Mouse (Mus musculus): ENCODE measurements around the gene Nos1ap. TPM values are rescaled to one million over a fixed set of nuclear protein-coding genes. Genes with fewer than 3 reads are reported as not detected.
A peak's percentile ranks its signal among the peaks of the same experiment; 100 is the strongest.

The Nos1ap gene
- polyA plus RNA-seq, 1 experiment from 2014 or later = 19.1 TPM

GRCm38 (mm10) chr1:170504378-170504777 is 85.3 kb downstream of the Nos1ap start:
- Histone ChIP-seq H3K36me3 (ENCODE audit: control insufficient read depth, insufficient read depth, low read length) (no peaks in the 10 kb centered on the region), H3K4me3 (ENCODE audit: low read depth, low read length) (no peak overlapping the region), H3K27ac (ENCODE audit: low read depth, low read length) (no peak overlapping the region), H3K27me3 (ENCODE audit: control insufficient read depth, insufficient read depth, low read length) (no peaks in the 10 kb centered on the region), H3K4me2 (ENCODE audit: low read depth, low read length) (no peak overlapping the region), H3K9me3 (ENCODE audit: control insufficient read depth, low read length) (no peaks in the 10 kb centered on the region), H3K4me1 (ENCODE audit: control insufficient read depth, insufficient read depth, low read length) (peaks cover 21% of the 10 kb centered on the region), H3K9ac (replicated peaks; ENCODE audit: low read depth, low read length) (no peak overlapping the region)
- no peak for ATAC-seq (ENCODE audit: low read depth)
- 83% methylated on average over 4 of the region's 4 CpGs for WGBS

DNA sequence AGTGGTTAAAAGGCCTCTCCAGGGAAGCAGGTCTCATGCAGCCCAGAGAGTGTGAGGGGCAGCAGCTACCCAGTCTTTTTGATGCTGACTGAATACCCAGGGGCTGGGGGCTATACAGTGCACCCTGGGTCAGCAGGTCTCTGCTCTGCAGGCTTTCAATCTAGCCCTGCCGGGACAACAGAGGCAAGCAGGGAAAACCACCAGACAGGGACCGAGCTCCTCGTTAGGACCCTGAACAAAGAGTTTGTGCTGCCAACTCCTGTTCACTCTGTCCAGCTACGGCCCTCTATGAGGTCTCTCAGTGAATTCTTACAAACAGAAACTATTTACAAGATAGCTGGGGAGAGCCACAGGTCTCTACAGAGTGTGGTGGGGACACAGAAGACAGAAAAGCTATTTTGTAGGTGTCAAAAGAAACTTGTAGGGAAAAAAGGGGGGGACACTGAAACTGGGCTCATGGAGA is 86.4 kb downstream of the Nos1ap start:
- no peak overlapping the region for H3K4me2 ChIP-seq (ENCODE audit: low read depth, low read length)
- H3K9ac ChIP-seq (replicated peaks; ENCODE audit: low read depth, low read length) = no peak overlapping the region
- H3K27me3 ChIP-seq (ENCODE audit: control insufficient read depth, insufficient read depth, low read length) = no peaks in the 10 kb centered on the region
- no peaks in the 10 kb centered on the region for H3K36me3 ChIP-seq (ENCODE audit: control insufficient read depth, insufficient read depth, low read length)
- H3K4me1 ChIP-seq (ENCODE audit: control insufficient read depth, insufficient read depth, low read length) = peaks cover 21% of the 10 kb centered on the region
- 19% methylated on average over 4 of the region's 4 CpGs for WGBS
- H3K4me3 ChIP-seq (ENCODE audit: low read depth, low read length) = no peak overlapping the region
- ATAC-seq (ENCODE audit: low read depth) = peak; percentile 28; the same call in 1 of the 2 replicates
- H3K9me3 ChIP-seq (ENCODE audit: control insufficient read depth, low read length) = no peaks in the 10 kb centered on the region
- no peak overlapping the region for H3K27ac ChIP-seq (ENCODE audit: low read depth, low read length)

DNA sequence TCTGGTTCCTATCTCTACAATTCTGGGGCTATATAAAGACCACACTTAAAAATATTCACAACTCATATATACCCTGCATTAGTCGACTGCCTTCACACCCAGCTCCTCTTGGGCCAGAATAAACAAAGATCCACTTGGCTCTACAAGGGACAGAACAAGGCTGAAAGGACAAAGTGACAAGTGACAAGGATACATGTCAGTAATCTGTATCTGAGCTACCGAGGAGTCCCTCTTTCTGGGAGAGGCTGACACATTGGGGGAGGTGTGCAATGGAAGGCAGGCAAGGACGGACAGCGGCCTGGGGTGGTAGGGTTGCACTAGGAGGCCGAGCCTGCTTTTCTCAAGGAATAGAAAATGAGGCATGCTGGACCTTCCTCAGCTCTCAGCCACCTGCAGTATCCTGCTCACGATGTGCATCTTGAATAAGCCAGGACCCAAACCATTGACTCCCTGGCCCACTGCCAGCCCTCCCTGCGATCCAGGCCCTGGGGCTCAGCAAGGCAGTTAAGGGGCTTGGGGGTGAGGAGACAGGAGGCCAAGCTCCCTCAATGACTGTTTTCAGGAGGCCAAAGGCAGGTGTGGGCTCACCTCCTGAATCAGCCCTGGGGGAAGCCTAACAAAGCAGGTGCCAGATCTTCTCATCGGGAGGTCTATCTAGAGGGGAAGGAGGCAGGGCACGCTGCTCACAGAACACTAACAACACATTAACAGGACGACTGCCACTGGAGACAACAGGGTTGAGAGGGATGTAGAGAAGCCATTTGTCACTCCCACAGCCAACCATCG is 87.0 kb downstream of the Nos1ap start:
- Histone ChIP-seq H3K36me3 (ENCODE audit: control insufficient read depth, insufficient read depth, low read length) (no peaks in the 10 kb centered on the region), H3K9me3 (ENCODE audit: control insufficient read depth, low read length) (no peaks in the 10 kb centered on the region), H3K9ac (replicated peaks; ENCODE audit: low read depth, low read length) (no peak overlapping the region), H3K4me2 (ENCODE audit: low read depth, low read length) (no peak overlapping the region), H3K27me3 (ENCODE audit: control insufficient read depth, insufficient read depth, low read length) (no peaks in the 10 kb centered on the region), H3K27ac (ENCODE audit: low read depth, low read length) (no peak overlapping the region), H3K4me1 (ENCODE audit: control insufficient read depth, insufficient read depth, low read length) (peaks cover 21% of the 10 kb centered on the region), H3K4me3 (ENCODE audit: low read depth, low read length) (no peak overlapping the region)
- 23% methylated on average over 11 of the region's 11 CpGs for whole genome bisulfite sequencing
- peak; percentile 50 for ATAC-seq (ENCODE audit: low read depth)

DNA sequence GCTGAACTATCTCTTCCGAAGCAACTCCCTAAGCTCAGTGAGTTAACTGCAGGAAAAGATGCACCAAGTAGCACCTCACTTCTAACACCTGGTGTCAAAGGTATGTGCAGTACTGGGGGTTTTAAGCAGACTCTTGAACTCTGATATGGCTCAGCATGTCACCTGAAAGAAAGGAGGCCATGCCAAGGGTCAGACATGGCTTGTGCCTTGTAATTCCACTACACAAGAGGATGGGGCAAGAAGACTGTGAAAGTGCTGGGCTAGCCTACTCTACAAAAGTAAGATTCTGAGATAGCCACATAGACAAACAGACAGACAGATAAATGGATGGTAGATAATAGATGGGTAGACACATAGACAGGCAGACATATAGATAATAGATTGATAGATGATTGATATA is 87.7 kb downstream of the Nos1ap start:
- Histone ChIP-seq H3K36me3 (ENCODE audit: control insufficient read depth, insufficient read depth, low read length) (no peaks in the 10 kb centered on the region), H3K4me1 (ENCODE audit: control insufficient read depth, insufficient read depth, low read length) (peaks cover 21% of the 10 kb centered on the region), H3K27me3 (ENCODE audit: control insufficient read depth, insufficient read depth, low read length) (no peaks in the 10 kb centered on the region), H3K9me3 (ENCODE audit: control insufficient read depth, low read length) (no peaks in the 10 kb centered on the region), H3K4me2 (ENCODE audit: low read depth, low read length) (no peak overlapping the region), H3K9ac (replicated peaks; ENCODE audit: low read depth, low read length) (no peak overlapping the region), H3K4me3 (ENCODE audit: low read depth, low read length) (no peak overlapping the region), H3K27ac (ENCODE audit: low read depth, low read length) (no peak overlapping the region)
- ATAC-seq (ENCODE audit: low read depth) = no peak
- 89% methylated on average over 1 of the region's 1 CpGs for WGBS

GRCm38 (mm10) chr1:170501556-170501955 is 88.1 kb downstream of the Nos1ap start:
- WGBS = 85% methylated on average over 7 of the region's 7 CpGs
- no peak for ATAC-seq (ENCODE audit: low read depth)
- Histone ChIP-seq H3K9me3 (ENCODE audit: control insufficient read depth, low read length) (no peaks in the 10 kb centered on the region), H3K4me1 (ENCODE audit: control insufficient read depth, insufficient read depth, low read length) (peaks cover 21% of the 10 kb centered on the region), H3K36me3 (ENCODE audit: control insufficient read depth, insufficient read depth, low read length) (no peaks in the 10 kb centered on the region), H3K27me3 (ENCODE audit: control insufficient read depth, insufficient read depth, low read length) (no peaks in the 10 kb centered on the region), H3K4me2 (ENCODE audit: low read depth, low read length) (no peak overlapping the region), H3K4me3 (ENCODE audit: low read depth, low read length) (no peak overlapping the region), H3K9ac (replicated peaks; ENCODE audit: low read depth, low read length) (no peak overlapping the region), H3K27ac (ENCODE audit: low read depth, low read length) (no peak overlapping the region)

DNA sequence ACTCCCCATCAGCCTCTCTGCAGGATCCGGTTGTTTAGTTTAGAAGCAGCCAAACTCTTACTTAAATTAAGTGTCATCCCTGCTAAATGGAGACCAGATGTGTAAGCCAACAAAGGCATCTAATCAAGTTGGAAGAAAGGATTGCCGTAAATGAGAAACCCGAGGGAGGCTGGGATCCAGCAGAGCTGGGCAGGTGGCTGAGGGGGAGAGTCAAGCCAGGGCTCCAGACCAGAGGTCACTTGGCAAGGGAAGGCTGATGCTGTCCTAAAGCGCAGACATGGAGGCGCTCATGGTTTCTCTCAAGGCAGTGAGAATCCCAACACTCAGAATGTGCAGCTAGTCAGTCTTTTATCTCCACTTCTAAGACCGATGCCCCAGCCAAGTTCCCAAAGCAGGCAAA is 89.8 kb downstream of the Nos1ap start:
- Histone ChIP-seq H3K4me3 (ENCODE audit: low read depth, low read length) (no peak overlapping the region), H3K4me2 (ENCODE audit: low read depth, low read length) (no peak overlapping the region), H3K27ac (ENCODE audit: low read depth, low read length) (no peak overlapping the region), H3K27me3 (ENCODE audit: control insufficient read depth, insufficient read depth, low read length) (no peaks in the 10 kb centered on the region), H3K4me1 (ENCODE audit: control insufficient read depth, insufficient read depth, low read length) (peaks cover 18% of the 10 kb centered on the region), H3K9me3 (ENCODE audit: control insufficient read depth, low read length) (no peaks in the 10 kb centered on the region), H3K36me3 (ENCODE audit: control insufficient read depth, insufficient read depth, low read length) (no peaks in the 10 kb centered on the region), H3K9ac (replicated peaks; ENCODE audit: low read depth, low read length) (no peak overlapping the region)
- 57% methylated on average over 6 of the region's 6 CpGs for WGBS
- ATAC-seq (ENCODE audit: low read depth) = no peak

DNA sequence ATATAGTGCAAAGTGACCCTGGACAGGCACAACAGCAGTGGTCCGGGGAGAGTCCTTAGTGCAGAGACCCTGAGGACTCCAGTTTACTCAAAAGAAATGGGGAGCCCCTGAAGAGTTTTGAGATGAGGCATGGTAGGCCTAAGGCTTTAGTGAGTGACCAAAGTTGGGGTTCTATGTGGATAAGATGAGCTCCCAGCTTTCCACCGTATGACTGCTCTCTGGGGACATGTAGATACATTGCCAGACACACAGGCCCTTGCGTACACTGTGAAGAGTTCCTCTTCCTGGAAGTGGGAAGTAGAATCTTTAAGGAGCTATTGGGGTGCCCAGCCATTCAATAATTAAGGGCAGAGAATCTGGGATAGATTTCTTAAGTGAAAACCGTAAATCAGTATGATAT is 90.2 kb downstream of the Nos1ap start:
- peaks cover 18% of the 10 kb centered on the region for H3K4me1 ChIP-seq (ENCODE audit: control insufficient read depth, insufficient read depth, low read length)

GRCm38 (mm10) chr1:170498645-170499044 is 91.0 kb downstream of the Nos1ap start:
- Histone ChIP-seq H3K27me3 (ENCODE audit: control insufficient read depth, insufficient read depth, low read length) (no peaks in the 10 kb centered on the region), H3K36me3 (ENCODE audit: control insufficient read depth, insufficient read depth, low read length) (no peaks in the 10 kb centered on the region), H3K4me2 (ENCODE audit: low read depth, low read length) (no peak overlapping the region), H3K4me3 (ENCODE audit: low read depth, low read length) (no peak overlapping the region), H3K27ac (ENCODE audit: low read depth, low read length) (no peak overlapping the region), H3K9ac (replicated peaks; ENCODE audit: low read depth, low read length) (no peak overlapping the region), H3K4me1 (ENCODE audit: control insufficient read depth, insufficient read depth, low read length) (peaks cover 15% of the 10 kb centered on the region), H3K9me3 (ENCODE audit: control insufficient read depth, low read length) (no peaks in the 10 kb centered on the region)
- no peak for ATAC-seq (ENCODE audit: low read depth)
- WGBS = 50% methylated on average over 4 of the region's 4 CpGs

More for the DNA sequence above, 90.2 kb downstream of the Nos1ap start:
- Histone ChIP-seq H3K27me3 (ENCODE audit: control insufficient read depth, insufficient read depth, low read length) (no peaks in the 10 kb centered on the region), H3K4me2 (ENCODE audit: low read depth, low read length) (no peak overlapping the region), H3K4me3 (ENCODE audit: low read depth, low read length) (no peak overlapping the region), H3K9ac (replicated peaks; ENCODE audit: low read depth, low read length) (no peak overlapping the region), H3K27ac (ENCODE audit: low read depth, low read length) (no peak overlapping the region), H3K9me3 (ENCODE audit: control insufficient read depth, low read length) (no peaks in the 10 kb centered on the region), H3K36me3 (ENCODE audit: control insufficient read depth, insufficient read depth, low read length) (no peaks in the 10 kb centered on the region)
- 71% methylated on average over 4 of the region's 4 CpGs for WGBS
- no peak for ATAC-seq (ENCODE audit: low read depth)

DNA sequence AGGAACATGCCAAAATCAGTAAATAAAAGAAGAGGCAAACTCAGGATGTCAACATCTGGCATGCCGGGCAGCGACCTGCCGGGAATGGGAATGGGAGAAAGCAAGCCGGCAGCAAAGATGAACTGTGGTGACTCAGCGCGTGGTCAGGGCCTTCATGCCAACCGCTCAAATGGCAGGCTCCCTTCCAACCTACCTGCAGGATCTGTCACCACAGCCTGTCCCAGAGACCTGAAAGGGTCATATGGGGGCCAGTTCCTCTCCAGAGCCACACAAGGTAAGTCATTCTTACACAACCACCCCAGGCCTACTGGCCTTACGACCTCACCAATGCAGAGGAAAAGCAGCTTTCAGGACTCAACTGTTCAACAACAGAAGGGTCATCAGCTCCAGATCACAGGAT is 93.4 kb downstream of the Nos1ap start:
- WGBS = 88% methylated on average over 8 of the region's 8 CpGs
- Histone ChIP-seq H3K4me3 (ENCODE audit: low read depth, low read length) (no peak overlapping the region), H3K9me3 (ENCODE audit: control insufficient read depth, low read length) (no peaks in the 10 kb centered on the region), H3K27me3 (ENCODE audit: control insufficient read depth, insufficient read depth, low read length) (no peaks in the 10 kb centered on the region), H3K4me1 (ENCODE audit: control insufficient read depth, insufficient read depth, low read length) (0 out of 2 replicates have a peak, but pooled peaks cover 3% of the 10 kb centered on the region), H3K9ac (replicated peaks; ENCODE audit: low read depth, low read length) (no peak overlapping the region), H3K36me3 (ENCODE audit: control insufficient read depth, insufficient read depth, low read length) (no peaks in the 10 kb centered on the region), H3K27ac (ENCODE audit: low read depth, low read length) (no peak overlapping the region), H3K4me2 (ENCODE audit: low read depth, low read length) (no peak overlapping the region)
- ATAC-seq (ENCODE audit: low read depth) = no peak
